Mouse (Mus musculus): Measurements from ENCODE around the gene Srl. TPM values are rescaled to one million over a fixed set of nuclear protein-coding genes. Genes with fewer than 3 reads are reported as not detected.
A peak's percentile ranks its signal among the peaks of the same experiment; 100 is the strongest.

Gene Srl
- total and polyA plus RNA-seq, 3 experiments, result 14.6 to 15.3 TPM; not detected in 1

DNA sequence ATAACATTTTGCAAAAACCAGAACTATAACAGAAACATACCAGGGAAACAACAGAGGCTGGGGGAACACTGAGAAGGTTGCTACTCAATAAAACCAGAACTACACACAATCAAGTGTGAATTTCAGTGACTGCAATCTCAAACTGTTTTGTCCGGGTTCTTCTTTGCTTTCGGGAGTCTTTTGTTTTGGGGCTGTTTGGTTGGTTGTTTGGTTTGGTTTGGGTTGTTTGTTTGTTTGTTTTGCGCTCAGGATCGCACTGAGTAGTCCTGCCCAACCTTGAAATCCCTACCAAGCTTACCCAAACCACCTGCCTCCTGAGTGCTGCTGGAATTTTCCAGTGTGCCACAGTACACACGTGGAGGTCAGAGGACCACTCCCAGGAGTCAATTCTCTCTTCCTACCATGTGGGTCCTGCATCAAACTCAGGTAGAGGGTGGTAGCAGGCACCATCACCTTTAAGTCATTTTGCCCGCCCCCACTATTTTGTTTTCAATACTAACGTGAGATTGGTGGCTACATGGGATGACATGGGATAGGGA lies 689 bp upstream of the Srl start:
- Histone ChIP-seq H3K27ac (ENCODE audit: control insufficient read depth, low read depth, low read length) (peak overlapping the region; percentile 44; the same call in 1 of the 2 replicates), H3K4me3 (ENCODE audit: control insufficient read depth in 1 of 2, insufficient read depth in 1 of 2, low read depth in 2 of 2, low read length in 2 of 2) (peak overlapping the region; percentile 62 to 82), H3K36me3 (ENCODE audit: control insufficient read depth in 1 of 2, insufficient read depth in 2 of 2, low read length in 2 of 2) (peaks cover 0 to 4% of the 10 kb centered on the region in 2 experiments; a peak in 2 of 4 replicates), H3K9ac (ENCODE audit: control insufficient read depth, low read depth, low read length, poor library complexity, severe bottlenecking) (peak overlapping the region; percentile 48), H3K27me3 (ENCODE audit: control insufficient read depth in 1 of 2, insufficient read depth in 2 of 2, low read length in 2 of 2) (no peaks in the 10 kb centered on the region), H3K9me3 (replicated peaks; ENCODE audit: insufficient read depth, low read length) (no peaks in the 10 kb centered on the region), H3K4me1 (ENCODE audit: control insufficient read depth in 1 of 2, insufficient read depth in 2 of 2, low read length in 2 of 2) (peaks cover 2 to 15% of the 10 kb centered on the region in 2 experiments; a peak in 3 of 4 replicates), H3K79me2 (ENCODE audit: control insufficient read depth, insufficient read depth, low read length, poor library complexity) (peaks cover 1% of the 10 kb centered on the region; the same call in 1 of the 2 replicates)
- TF ChIP-seq TCF12 (IDR thresholded peaks at IDR 0.05; ENCODE audit: low read depth, low read length) (no peak), MAZ (IDR thresholded peaks at IDR 0.05; ENCODE audit: low read depth, low read length) (no peak)
- no peak for DNase-seq (ENCODE audit: low read depth, low spot score)

DNA sequence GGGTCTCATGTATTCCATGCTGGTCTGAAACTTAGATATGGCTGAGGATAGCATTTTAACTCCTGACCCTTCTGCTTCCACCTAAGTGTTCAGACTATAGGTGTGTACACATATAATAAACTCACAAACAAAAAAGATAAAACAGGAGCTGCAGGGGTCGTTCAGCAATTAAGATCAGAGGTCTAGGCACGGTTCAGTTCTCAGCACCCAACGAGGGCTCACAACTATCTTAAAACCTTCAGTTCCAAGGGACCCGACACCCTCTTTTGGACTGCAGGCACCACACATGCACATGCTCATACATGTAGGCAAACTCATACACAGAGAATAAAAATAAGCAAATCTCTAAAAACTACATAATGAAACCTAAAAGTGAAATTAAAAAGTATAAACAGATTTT lies 583 bp downstream of the Srl start:
- no peaks in the 10 kb centered on the region for H3K9me3 ChIP-seq (replicated peaks; ENCODE audit: insufficient read depth, low read length)

GRCm38 (mm10) chr16:4540064-4540775 lies 1.4 kb downstream of the Srl start:
- H3K9me3 ChIP-seq (replicated peaks; ENCODE audit: insufficient read depth, low read length), result no peaks in the 10 kb centered on the region
- DNase-seq (ENCODE audit: low read depth, low spot score), result peak; percentile 53
- H3K4me3 ChIP-seq (ENCODE audit: control insufficient read depth in 1 of 2, insufficient read depth in 1 of 2, low read depth in 2 of 2, low read length in 2 of 2), result no peak overlapping the region
- no peaks in the 10 kb centered on the region for H3K27me3 ChIP-seq (ENCODE audit: control insufficient read depth in 1 of 2, insufficient read depth in 2 of 2, low read length in 2 of 2)
- H3K79me2 ChIP-seq (ENCODE audit: control insufficient read depth, insufficient read depth, low read length, poor library complexity), result peaks cover 1% of the 10 kb centered on the region; the same call in 1 of the 2 replicates
- peaks cover 2 to 17% of the 10 kb centered on the region in 2 experiments; a peak in 3 of 4 replicates for H3K4me1 ChIP-seq (ENCODE audit: control insufficient read depth in 1 of 2, insufficient read depth in 2 of 2, low read length in 2 of 2)
- H3K36me3 ChIP-seq (ENCODE audit: control insufficient read depth in 1 of 2, insufficient read depth in 2 of 2, low read length in 2 of 2), result peaks cover 0 to 4% of the 10 kb centered on the region in 2 experiments; a peak in 2 of 4 replicates
- H3K27ac ChIP-seq (ENCODE audit: control insufficient read depth, low read depth, low read length), result no peak overlapping the region
- H3K9ac ChIP-seq (ENCODE audit: control insufficient read depth, low read depth, low read length, poor library complexity, severe bottlenecking), result no peak overlapping the region
- TF ChIP-seq TBP (IDR thresholded peaks at IDR 0.05; ENCODE audit: low read depth, low read length) (no peak), CHD1 (IDR thresholded peaks at IDR 0.05; ENCODE audit: low read depth, low read length) (no peak), MAZ (IDR thresholded peaks at IDR 0.05; ENCODE audit: low read depth, low read length) (no peak), EP300 (IDR thresholded peaks at IDR 0.05; ENCODE audit: low read depth in 1 of 2, low read length in 2 of 2) (no peak), SMC3 (IDR thresholded peaks at IDR 0.05; ENCODE audit: low read depth, low read length) (peak; percentile 17; the same call in 1 of the 2 replicates), KAT2A (conservative IDR thresholded peaks at IDR 0.05; ENCODE audit: low read depth, low read length) (no peak), POLR2AphosphoS5 (IDR thresholded peaks at IDR 0.05; ENCODE audit: borderline replicate concordance, low read depth, low read length) (no peak), GABPA (IDR thresholded peaks at IDR 0.05; ENCODE audit: low read depth, low read length) (no peak), CTCF (IDR thresholded peaks at IDR 0.05 in 2 of 3, conservative IDR thresholded peaks at IDR 0.05 in 1 of 3; ENCODE audit: control insufficient read depth in 1 of 3, insufficient read depth in 1 of 3, low read depth in 2 of 3, low read length in 3 of 3, poor library complexity in 1 of 3, severe bottlenecking in 1 of 3) (peak; percentile 29 to 46 (median 42); a peak in 5 of 6 replicates), UBTF (IDR thresholded peaks at IDR 0.05; ENCODE audit: borderline replicate concordance, insufficient read depth, low read depth, low read length) (no peak), ETS1 (IDR thresholded peaks at IDR 0.05; ENCODE audit: low read depth, low read length) (no peak), MAFK (IDR thresholded peaks at IDR 0.05; ENCODE audit: borderline replicate concordance, low read depth, low read length) (no peak), MEF2A (IDR thresholded peaks at IDR 0.05; ENCODE audit: extremely low read depth, insufficient replicate concordance, low read depth, low read length, poor library complexity, severe bottlenecking) (no peak), ZC3H11A (IDR thresholded peaks at IDR 0.05; ENCODE audit: low read depth, low read length) (no peak), MYB (IDR thresholded peaks at IDR 0.05; ENCODE audit: low read depth, low read length) (no peak), ZNF384 (IDR thresholded peaks at IDR 0.05; ENCODE audit: low read depth, low read length) (peak; percentile 29; the same call in 1 of the 2 replicates)

More for the DNA sequence above, 583 bp downstream of the Srl start:
- Histone ChIP-seq H3K9ac (ENCODE audit: control insufficient read depth, low read depth, low read length, poor library complexity, severe bottlenecking) (peak overlapping the region; percentile 79), H3K79me2 (ENCODE audit: control insufficient read depth, insufficient read depth, low read length, poor library complexity) (peaks cover 1% of the 10 kb centered on the region; the same call in 1 of the 2 replicates), H3K36me3 (ENCODE audit: control insufficient read depth in 1 of 2, insufficient read depth in 2 of 2, low read length in 2 of 2) (peaks cover 0 to 4% of the 10 kb centered on the region in 2 experiments; a peak in 2 of 4 replicates), H3K4me1 (ENCODE audit: control insufficient read depth in 1 of 2, insufficient read depth in 2 of 2, low read length in 2 of 2) (peaks cover 2 to 17% of the 10 kb centered on the region in 2 experiments; a peak in 3 of 4 replicates), H3K27me3 (ENCODE audit: control insufficient read depth in 1 of 2, insufficient read depth in 2 of 2, low read length in 2 of 2) (no peaks in the 10 kb centered on the region), H3K4me3 (ENCODE audit: control insufficient read depth in 1 of 2, insufficient read depth in 1 of 2, low read depth in 2 of 2, low read length in 2 of 2) (peak overlapping the region; percentile 55 to 82), H3K27ac (ENCODE audit: control insufficient read depth, low read depth, low read length) (peak overlapping the region; percentile 13; the same call in 1 of the 2 replicates)
- no peak for DNase-seq (ENCODE audit: low read depth, low spot score)
- no peak for TF ChIP-seq ETS1 (IDR thresholded peaks at IDR 0.05; ENCODE audit: low read depth, low read length)
- no peak for TF ChIP-seq MXI1 (IDR thresholded peaks at IDR 0.05; ENCODE audit: low read depth, low read length)
- no peak for TF ChIP-seq SMC3 (IDR thresholded peaks at IDR 0.05; ENCODE audit: low read depth, low read length)
- TF ChIP-seq MEF2A (IDR thresholded peaks at IDR 0.05; ENCODE audit: extremely low read depth, insufficient replicate concordance, low read depth, low read length, poor library complexity, severe bottlenecking), result no peak
- no peak for TF ChIP-seq SIN3A (IDR thresholded peaks at IDR 0.05; ENCODE audit: low read length)
- no peak for TF ChIP-seq USF2 (IDR thresholded peaks at IDR 0.05; ENCODE audit: borderline replicate concordance in 1 of 2, insufficient read depth in 1 of 2, low read depth in 1 of 2, low read length in 2 of 2)
- TF ChIP-seq USF1 (IDR thresholded peaks at IDR 0.05; ENCODE audit: low read depth, low read length), result no peak
- TF ChIP-seq MAZ (IDR thresholded peaks at IDR 0.05; ENCODE audit: low read depth, low read length), result no peak
- TF ChIP-seq ZMIZ1 (IDR thresholded peaks at IDR 0.05; ENCODE audit: low read depth, low read length), result no peak
- no peak for TF ChIP-seq POLR2AphosphoS5 (IDR thresholded peaks at IDR 0.05; ENCODE audit: borderline replicate concordance, low read depth, low read length)
- TF ChIP-seq TCF12 (IDR thresholded peaks at IDR 0.05; ENCODE audit: low read depth, low read length), result no peak
- TF ChIP-seq UBTF (IDR thresholded peaks at IDR 0.05; ENCODE audit: borderline replicate concordance, insufficient read depth, low read depth, low read length), result no peak
- TF ChIP-seq NRF1 (IDR thresholded peaks at IDR 0.05; ENCODE audit: insufficient read depth, low read depth, low read length, poor library complexity, severe bottlenecking), result no peak

Measured in MEL (cell line).